Mouse (Mus musculus) embryonic facial prominence, embryonic 14.5 days (tissue): ENCODE data around the gene Npr3. TPM values are rescaled to one million over a fixed set of nuclear protein-coding genes. Genes with fewer than 3 reads are reported as not detected.

Experiments used
- polyA plus RNA-seq: library from polyadenylated mRNA; unstranded; fragments of >200 nt; fragmentation: Nextera tagmentation; extraction: Ambion mirVana; gene quantifications from 2 replicates; pipeline ENCODE4 v1.2.1, GENCODE M21; 2014

Npr3 gene
- polyA plus RNA-seq, 1 experiment from 2014 or later = 5.4 TPM

Other genes with a start within 250 kb of the Npr3 start
- gene Sub1, start 89.7 kb upstream of the Npr3 start, polyA plus RNA-seq = 668 and 685 TPM in 2 replicates
- 138 and 161 TPM in 2 replicates for gene Zfr, start 210.5 kb upstream of the Npr3 start, polyA plus RNA-seq